Mouse (Mus musculus): ENCODE data around the gene Sik3. TPM values are rescaled to one million over a fixed set of nuclear protein-coding genes. Genes with fewer than 3 reads are reported as not detected.

Sik3 gene
- total and polyA plus RNA-seq, 3 experiments: 30.7 to 81.1 (median 62.1) TPM

DNA sequence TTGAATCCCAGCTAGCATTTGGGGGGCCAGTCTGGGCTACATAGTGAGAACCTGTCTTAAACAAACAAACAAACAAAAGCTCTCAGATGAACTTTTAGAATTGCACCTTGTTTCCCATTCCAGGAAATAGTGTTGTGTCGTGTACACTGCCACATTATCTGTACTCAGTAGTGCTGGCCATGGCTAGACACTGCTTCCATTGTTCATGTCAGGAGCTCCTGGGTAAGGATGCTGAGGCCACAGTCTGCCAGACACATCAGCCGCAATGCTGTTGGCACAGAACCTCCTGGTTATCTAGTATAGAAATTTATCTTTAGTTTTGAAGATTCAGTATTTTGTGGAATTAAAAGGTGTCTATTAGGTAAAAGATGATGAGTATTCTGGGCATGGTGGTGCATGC, 63.0 kb downstream of the Sik3 start:
- TF ChIP-seq CTCF (IDR thresholded peaks at IDR 0.05) (no peak), EP300 (IDR thresholded peaks at IDR 0.05; ENCODE audit: insufficient read depth, low read depth, low read length) (no peak), POLR2A (IDR thresholded peaks at IDR 0.05; ENCODE audit: insufficient read depth, low read depth, low read length) (no peak)
- intact Hi-C loops (cut with DNase I): no loop called here
- Histone ChIP-seq H3K9ac (ENCODE audit: low read depth, low read length) (no peak overlapping the region), H3K4me3 (no peak overlapping the region), H3K79me2 (replicated peaks; ENCODE audit: control insufficient read depth, insufficient read depth, low read length) (peaks cover 15% of the 10 kb centered on the region), H3K27me3 (ENCODE audit: control insufficient read depth, insufficient read depth, low read length) (no peaks in the 10 kb centered on the region), H3K27ac (no peak overlapping the region), H3K36me3 (ENCODE audit: control insufficient read depth, insufficient read depth, low read length) (no peaks in the 10 kb centered on the region; the same call in 1 of the 2 replicates), H3K4me1 (ENCODE audit: control insufficient read depth, insufficient read depth, low read length) (peaks cover 7% of the 10 kb centered on the region)
- no peak for DNase-seq
- WGBS: 30% methylated on average over 2 of the region's 2 CpGs

DNA sequence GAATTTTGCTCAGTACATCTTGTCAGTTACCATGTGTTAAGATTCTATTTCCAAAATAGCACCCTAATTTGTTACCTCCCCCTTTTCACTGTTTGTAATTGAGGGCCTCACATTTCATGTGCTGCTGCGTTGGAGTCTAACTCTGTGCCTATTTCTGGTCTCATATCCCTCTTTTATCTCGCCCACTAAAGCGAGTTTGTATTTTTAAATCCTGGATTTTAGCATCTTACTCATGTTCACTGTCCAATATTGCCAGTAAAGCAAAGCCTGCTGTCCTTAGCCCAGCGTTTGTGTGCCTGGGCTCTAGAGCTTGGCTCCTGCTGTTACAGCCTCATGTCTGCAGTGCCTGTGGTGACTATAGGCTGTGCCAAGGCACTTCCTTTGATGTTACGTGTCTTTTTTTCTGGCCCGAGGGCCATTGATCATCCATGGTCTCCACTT, 69.8 kb downstream of the Sik3 start:
- Histone ChIP-seq H3K27ac (peak overlapping the region; percentile 31; the same call in 1 of the 2 replicates), H3K4me1 (ENCODE audit: control insufficient read depth, insufficient read depth, low read length) (peaks cover 5% of the 10 kb centered on the region), H3K36me3 (ENCODE audit: control insufficient read depth, insufficient read depth, low read length) (no peaks in the 10 kb centered on the region), H3K4me3 (no peak overlapping the region), H3K27me3 (ENCODE audit: control insufficient read depth, insufficient read depth, low read length) (no peaks in the 10 kb centered on the region), H3K79me2 (replicated peaks; ENCODE audit: control insufficient read depth, insufficient read depth, low read length) (peaks cover 9% of the 10 kb centered on the region), H3K9ac (ENCODE audit: low read depth, low read length) (no peak overlapping the region)
- TF ChIP-seq POLR2A (IDR thresholded peaks at IDR 0.05; ENCODE audit: insufficient read depth, low read depth, low read length) (no peak), CTCF (IDR thresholded peaks at IDR 0.05) (no peak), EP300 (IDR thresholded peaks at IDR 0.05; ENCODE audit: insufficient read depth, low read depth, low read length) (no peak)
- 29% methylated on average over 6 of the region's 6 CpGs for WGBS
- intact Hi-C loops (cut with DNase I): no loop called here
- DNase-seq: no peak

DNA sequence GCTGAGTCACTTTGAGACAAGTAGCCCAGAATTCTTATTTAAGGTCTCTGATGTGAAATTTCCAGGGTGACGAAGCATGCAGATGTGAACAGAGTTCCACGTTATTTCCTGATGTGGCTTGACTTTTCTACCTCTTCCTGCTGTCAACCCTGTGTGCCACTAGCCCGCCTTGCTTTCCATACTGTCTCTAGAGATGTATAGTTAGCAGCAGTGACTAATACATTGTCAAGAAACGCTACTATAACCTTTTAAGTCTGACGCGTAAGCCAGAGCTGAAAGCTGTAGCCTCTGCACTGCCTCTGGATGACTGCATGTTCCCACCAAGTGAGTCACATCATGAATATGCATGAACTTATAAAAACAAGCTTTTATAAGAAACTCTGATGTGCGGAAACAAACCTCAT, 70.9 kb downstream of the Sik3 start:
- Histone ChIP-seq H3K9ac (ENCODE audit: low read depth, low read length) (no peak overlapping the region), H3K36me3 (ENCODE audit: control insufficient read depth, insufficient read depth, low read length) (no peaks in the 10 kb centered on the region), H3K27ac (no peak overlapping the region), H3K27me3 (ENCODE audit: control insufficient read depth, insufficient read depth, low read length) (no peaks in the 10 kb centered on the region), H3K79me2 (replicated peaks; ENCODE audit: control insufficient read depth, insufficient read depth, low read length) (peaks cover 9% of the 10 kb centered on the region), H3K4me1 (ENCODE audit: control insufficient read depth, insufficient read depth, low read length) (peaks cover 5% of the 10 kb centered on the region), H3K4me3 (no peak overlapping the region)
- TF ChIP-seq CTCF (IDR thresholded peaks at IDR 0.05) (no peak), POLR2A (IDR thresholded peaks at IDR 0.05; ENCODE audit: insufficient read depth, low read depth, low read length) (no peak), EP300 (IDR thresholded peaks at IDR 0.05; ENCODE audit: insufficient read depth, low read depth, low read length) (no peak)
- intact Hi-C loops (cut with DNase I): no loop called here
- no peak for DNase-seq
- WGBS: 83% methylated on average over 7 of the region's 7 CpGs

DNA sequence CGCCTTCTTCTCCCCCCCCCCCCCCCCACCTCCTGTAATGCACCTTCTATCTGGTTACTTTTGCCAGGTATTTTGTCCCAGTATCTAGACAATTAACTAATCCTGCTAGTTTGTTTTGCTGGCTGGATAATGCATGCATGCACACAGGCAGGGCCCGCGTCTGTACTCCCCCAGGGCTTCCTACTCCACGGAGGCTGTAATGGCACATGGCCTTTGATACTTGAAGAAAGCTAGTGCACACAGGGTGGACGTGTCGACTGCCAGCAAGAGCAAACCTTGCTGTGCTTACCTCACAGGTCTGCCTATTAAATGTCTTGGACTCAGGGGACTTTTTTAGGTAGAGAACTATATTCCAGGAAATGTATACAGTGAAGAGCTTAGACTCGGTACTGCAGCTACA, 73.3 kb downstream of the Sik3 start:
- no peak for TF ChIP-seq CTCF (IDR thresholded peaks at IDR 0.05)
- no peak for TF ChIP-seq EP300 (IDR thresholded peaks at IDR 0.05; ENCODE audit: insufficient read depth, low read depth, low read length)
- no peak for TF ChIP-seq POLR2A (IDR thresholded peaks at IDR 0.05; ENCODE audit: insufficient read depth, low read depth, low read length)
- Histone ChIP-seq H3K27ac (no peak overlapping the region), H3K4me3 (no peak overlapping the region), H3K9ac (ENCODE audit: low read depth, low read length) (no peak overlapping the region), H3K27me3 (ENCODE audit: control insufficient read depth, insufficient read depth, low read length) (no peaks in the 10 kb centered on the region), H3K4me1 (ENCODE audit: control insufficient read depth, insufficient read depth, low read length) (peaks cover 5% of the 10 kb centered on the region), H3K36me3 (ENCODE audit: control insufficient read depth, insufficient read depth, low read length) (no peaks in the 10 kb centered on the region), H3K79me2 (replicated peaks; ENCODE audit: control insufficient read depth, insufficient read depth, low read length) (peaks cover 2% of the 10 kb centered on the region; the same call in 1 of the 2 replicates)
- intact Hi-C loops (cut with DNase I): no loop called here
- DNase-seq: no peak
- 85% methylated on average over 7 of the region's 7 CpGs for WGBS

DNA sequence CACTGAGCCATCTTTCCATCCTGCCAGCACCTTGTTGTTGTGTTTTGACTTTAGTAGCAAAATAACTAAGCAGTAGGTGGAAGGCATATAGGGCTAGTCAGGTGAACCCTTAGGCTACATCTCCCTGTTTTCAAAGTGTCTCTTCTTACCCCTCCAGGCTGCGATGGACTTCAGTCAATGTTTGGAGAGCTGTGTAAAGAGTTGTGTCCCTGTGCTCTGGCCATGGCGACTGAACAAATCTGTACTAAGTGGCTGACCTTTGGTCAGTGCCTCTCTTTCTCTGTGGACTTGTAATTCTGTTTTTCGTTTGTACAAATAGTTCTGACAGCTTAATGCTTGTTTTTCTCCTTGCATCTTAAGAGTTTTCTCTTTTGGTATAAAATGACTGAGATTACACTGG, 74.2 kb downstream of the Sik3 start:
- peaks cover 5% of the 10 kb centered on the region for H3K4me1 ChIP-seq (ENCODE audit: control insufficient read depth, insufficient read depth, low read length)
- H3K27me3 ChIP-seq (ENCODE audit: control insufficient read depth, insufficient read depth, low read length): no peaks in the 10 kb centered on the region
- H3K79me2 ChIP-seq (replicated peaks; ENCODE audit: control insufficient read depth, insufficient read depth, low read length): no peaks in the 10 kb centered on the region; the same call in 1 of the 2 replicates
- H3K4me3 ChIP-seq: no peak overlapping the region
- DNase-seq: no peak
- no peak overlapping the region for H3K9ac ChIP-seq (ENCODE audit: low read depth, low read length)
- H3K27ac ChIP-seq: no peak overlapping the region
- H3K36me3 ChIP-seq (ENCODE audit: control insufficient read depth, insufficient read depth, low read length): no peaks in the 10 kb centered on the region
- TF ChIP-seq EP300 (IDR thresholded peaks at IDR 0.05; ENCODE audit: insufficient read depth, low read depth, low read length): no peak
- TF ChIP-seq CTCF (IDR thresholded peaks at IDR 0.05): no peak
- intact Hi-C loops (cut with DNase I): no loop called here
- WGBS: 74% methylated on average over 3 of the region's 3 CpGs

DNA sequence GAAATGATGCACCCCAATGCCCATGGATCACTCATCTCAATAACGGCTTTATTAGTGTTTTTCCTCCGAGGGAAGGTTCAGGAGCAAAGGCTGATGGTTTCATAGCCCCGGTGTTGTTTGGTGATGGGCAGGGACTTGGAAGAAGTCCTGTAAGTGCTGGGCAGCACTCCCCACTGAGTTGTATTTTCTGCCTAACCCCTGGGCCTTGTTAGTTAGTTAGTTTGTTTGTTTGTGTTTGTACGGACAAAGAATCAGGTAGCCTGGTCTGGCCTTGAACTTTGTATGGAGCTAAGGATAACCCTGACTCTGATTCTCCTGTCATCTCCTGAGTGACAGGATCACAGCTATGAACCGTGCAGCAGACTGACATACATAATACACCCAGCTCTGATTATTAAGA, 74.8 kb downstream of the Sik3 start:
- Histone ChIP-seq H3K27me3 (ENCODE audit: control insufficient read depth, insufficient read depth, low read length) (no peaks in the 10 kb centered on the region), H3K9ac (ENCODE audit: low read depth, low read length) (no peak overlapping the region), H3K4me3 (no peak overlapping the region), H3K27ac (no peak overlapping the region), H3K79me2 (replicated peaks; ENCODE audit: control insufficient read depth, insufficient read depth, low read length) (no peaks in the 10 kb centered on the region; the same call in 1 of the 2 replicates), H3K4me1 (ENCODE audit: control insufficient read depth, insufficient read depth, low read length) (peaks cover 4% of the 10 kb centered on the region), H3K36me3 (ENCODE audit: control insufficient read depth, insufficient read depth, low read length) (no peaks in the 10 kb centered on the region)
- whole genome bisulfite sequencing: 80% methylated on average over 5 of the region's 5 CpGs
- no peak for DNase-seq
- intact Hi-C loops (cut with DNase I): no loop called here
- TF ChIP-seq CTCF (IDR thresholded peaks at IDR 0.05) (no peak), POLR2A (IDR thresholded peaks at IDR 0.05; ENCODE audit: insufficient read depth, low read depth, low read length) (no peak), EP300 (IDR thresholded peaks at IDR 0.05; ENCODE audit: insufficient read depth, low read depth, low read length) (no peak)
